Mouse (Mus musculus) E14TG2a.4 (cell line): Measurements from ENCODE around the gene Faap100.

Experiments used
- CTCF ChIP-seq: conservative IDR thresholded peaks from 2 replicates; pipeline ENCODE4 v1.5.1; 2014; ENCODE audit warnings: low read length
- NANOG ChIP-seq: IDR thresholded peaks from 2 replicates; pipeline ENCODE4 v1.6.1; 2014; ENCODE audit warnings: borderline replicate concordance, low read length, mixed read lengths

GRCm38 (mm10) chr11:120355277-120356039, 23.1 kb downstream of the Faap100 start:
- TF ChIP-seq CTCF (no peak), NANOG (no peak)
